Mouse (Mus musculus) G1E (cell line): Measurements from ENCODE around the gene Mxd1.

Source experiments
- CTCF ChIP-seq: IDR thresholded peaks from 2 replicates; pipeline ENCODE4 v1.5.1; 2012; ENCODE audit warnings: low read depth, low read length, inconsistent platforms, mixed read lengths
- GATA1 ChIP-seq: IDR thresholded peaks from 2 replicates; pipeline ENCODE4 v1.6.1; 2012; ENCODE audit warnings: borderline replicate concordance, low read length, inconsistent platforms, mixed read lengths
- POLR2AphosphoS5 ChIP-seq: IDR thresholded peaks from 2 replicates; pipeline ENCODE4 v1.6.1; 2012; ENCODE audit warnings: low read depth, low read length, inconsistent platforms; ENCODE audit not compliant: insufficient replicate concordance
- TAL1 ChIP-seq: conservative IDR thresholded peaks from 2 replicates; pipeline ENCODE4 v1.6.1; 2012; ENCODE audit warnings: low read depth, low read length, inconsistent platforms, mixed read lengths

GRCm38 (mm10) chr6:86696213-86696612, 27.3 kb upstream of the Mxd1 start:
- TF ChIP-seq CTCF, result no peak
- no peak for TF ChIP-seq POLR2AphosphoS5
- no peak for TF ChIP-seq TAL1
- no peak for TF ChIP-seq GATA1
